ENCODE assay signal across 22 mouse cellular contexts in genomic region chr14:106211062-106211461, GRCm38 (mm10).
A peak's percentile ranks its signal among the peaks of the same experiment; 100 is the strongest.
DNase-seq lines count a peak whose midpoint lies in the region; ATAC-seq and TF ChIP-seq lines count a peak whose summit lies in the region.
"Had no signal": no experiment of that assay in that cellular context is flagged by ENCODE, and none has a peak within 500 bp of the region (broad histone marks: within the 10 kb centered on the region; RNA-seq: fewer than 3 reads in every experiment).

No protein-coding gene starts in this region.

- H3K9me3 ChIP-seq in limb, embryonic 13.5 days: no peaks in the 10 kb centered on the region
- H3K9me3 ChIP-seq: embryonic facial prominence, embryonic 15.5 days; forebrain, embryonic 10.5 days; heart, embryonic 13.5 days had no signal

- no peak for TF ChIP-seq POLR2A in myocyte (IDR thresholded peaks at IDR 0.05; ENCODE audit: insufficient read length, low read depth)

- H3K4me1 ChIP-seq in limb, embryonic 13.5 days: no peaks in the 10 kb centered on the region
- H3K4me1 ChIP-seq: embryonic facial prominence, embryonic 15.5 days; forebrain, embryonic 10.5 days; heart, embryonic 13.5 days had no signal

- DNase-seq in thymus, postnatal 0 days (ENCODE audit: low spot score): peak; percentile 9
- DNase-seq in thymus, adult 18-20 months: no peak
- DNase-seq in cerebellum, adult 11 months: no peak
- no peak for DNase-seq in frontal cortex, postnatal 14 days (ENCODE audit: low spot score in 2 of 2)
- DNase-seq: adrenal gland, adult 8-10 months; adrenal gland, postnatal 36 days; cerebellum, adult 11-12 months; cerebellum, adult 9-10 months; cerebellum, postnatal 36 days; gastrocnemius, postnatal 10 days; heart, postnatal 36 days had no signal

- H3K27ac ChIP-seq in limb, embryonic 13.5 days: no peak overlapping the region
- H3K27ac ChIP-seq: embryonic facial prominence, embryonic 15.5 days; forebrain, embryonic 10.5 days; heart, embryonic 13.5 days had no signal

- no peak overlapping the region for H3K9ac ChIP-seq in limb, embryonic 13.5 days
- H3K9ac ChIP-seq: embryonic facial prominence, embryonic 15.5 days; heart, embryonic 13.5 days had no signal

- no peaks in the 10 kb centered on the region for H3K79me2 ChIP-seq in myocyte (ENCODE audit: control insufficient read depth, insufficient read depth)

- no peak overlapping the region for H3K4me2 ChIP-seq in limb, embryonic 13.5 days (replicated peaks)
- no peak overlapping the region for H3K4me2 ChIP-seq in myocyte (ENCODE audit: low read depth)
- H3K4me2 ChIP-seq: embryonic facial prominence, embryonic 15.5 days; heart, embryonic 13.5 days had no signal

- H3K4me3 ChIP-seq in limb, embryonic 13.5 days: no peak overlapping the region
- no peak overlapping the region for H3K4me3 ChIP-seq in myocyte
- H3K4me3 ChIP-seq: embryonic facial prominence, embryonic 15.5 days; erythroblast, embryonic 14.5 days; forebrain, embryonic 10.5 days; heart, embryonic 13.5 days had no signal

- WGBS in limb, embryonic 13.5 days: 48% methylated on average over 2 of the region's 2 CpGs

- no peaks in the 10 kb centered on the region for H3K36me3 ChIP-seq in limb, embryonic 13.5 days
- no peaks in the 10 kb centered on the region for H3K36me3 ChIP-seq in myocyte (ENCODE audit: control insufficient read depth, insufficient read depth)
- H3K36me3 ChIP-seq: embryonic facial prominence, embryonic 15.5 days; forebrain, embryonic 10.5 days; G1E; heart, embryonic 13.5 days had no signal

- no peak overlapping the region for H3ac ChIP-seq in myocyte (ENCODE audit: control insufficient read depth, insufficient read length)

- ATAC-seq in limb, embryonic 13.5 days (ENCODE audit: low FRiP score, low read depth): peak; percentile 57; the same call in 1 of the 2 replicates
- ATAC-seq: CD4-positive, CD25-positive, alpha-beta regulatory T cell, adult 4 months; forebrain, embryonic 14.5 days; hindbrain, embryonic 16.5 days; inflammation-experienced regulatory T-cells, adult 6 months had no signal

- H3K27me3 ChIP-seq in limb, embryonic 13.5 days: no peaks in the 10 kb centered on the region
- H3K27me3 ChIP-seq in myocyte (ENCODE audit: control insufficient read depth, insufficient read depth, insufficient read length): no peaks in the 10 kb centered on the region
- H3K27me3 ChIP-seq: embryonic facial prominence, embryonic 15.5 days; heart, embryonic 13.5 days had no signal

TF ChIP-seq in myocyte, 11 proteins besides CTCF, POLR2A, EP300 and RAD21:
- TF ChIP-seq CEBPB (IDR thresholded peaks at IDR 0.05; ENCODE audit: insufficient read depth, poor library complexity, severe bottlenecking): peak; percentile 48; the same call in 1 of the 2 replicates
- TF ChIP-seq MYOD1 (IDR thresholded peaks at IDR 0.05; ENCODE audit: control insufficient read depth in 1 of 3, insufficient read length in 2 of 3, low read depth in 2 of 3): peak in 2 of 3 experiments; percentile 20 to 52
- TF ChIP-seq SRF (IDR thresholded peaks at IDR 0.05; ENCODE audit: control insufficient read depth, insufficient read length, low read depth): no peak
- TF ChIP-seq USF1 (IDR thresholded peaks at IDR 0.05; ENCODE audit: low read depth): no peak
